ENCODE assay signal across 8 mouse cellular contexts in genomic region chr13:17584804-17585203, GRCm38 (mm10).
DNase-seq lines count a peak whose midpoint lies in the region; ATAC-seq lines count a peak whose summit lies in the region.

No protein-coding gene starts in this region.

- H3K4me2 ChIP-seq in limb, embryonic 11.5 days (ENCODE audit: low read depth, severe bottlenecking): no peak overlapping the region

- H3K27ac ChIP-seq in limb, embryonic 11.5 days (replicated peaks; ENCODE audit: low read depth, low read length): no peak overlapping the region
- no peak overlapping the region for H3K27ac ChIP-seq in limb, embryonic 10.5 days
- no peak overlapping the region for H3K27ac ChIP-seq in heart, embryonic 10.5 days

- no peaks in the 10 kb centered on the region for H3K9me3 ChIP-seq in limb, embryonic 11.5 days (ENCODE audit: control insufficient read depth, low read length)
- no peaks in the 10 kb centered on the region for H3K9me3 ChIP-seq in limb, embryonic 10.5 days (replicated peaks)
- no peaks in the 10 kb centered on the region for H3K9me3 ChIP-seq in heart, embryonic 10.5 days

- no peaks in the 10 kb centered on the region for H3K4me1 ChIP-seq in limb, embryonic 11.5 days (ENCODE audit: control insufficient read depth, insufficient read depth, low read length)
- no peaks in the 10 kb centered on the region for H3K4me1 ChIP-seq in limb, embryonic 10.5 days
- H3K4me1 ChIP-seq in heart, embryonic 10.5 days: no peaks in the 10 kb centered on the region

- H3K36me3 ChIP-seq in limb, embryonic 11.5 days (ENCODE audit: control insufficient read depth, insufficient read depth, low read length): no peaks in the 10 kb centered on the region
- no peaks in the 10 kb centered on the region for H3K36me3 ChIP-seq in limb, embryonic 10.5 days
- no peaks in the 10 kb centered on the region for H3K36me3 ChIP-seq in heart, embryonic 10.5 days

- no peak overlapping the region for H3K9ac ChIP-seq in limb, embryonic 11.5 days (ENCODE audit: low read length)

- H3K27me3 ChIP-seq in limb, embryonic 11.5 days (ENCODE audit: control insufficient read depth, insufficient read depth, low read length): no peaks in the 10 kb centered on the region
- no peaks in the 10 kb centered on the region for H3K27me3 ChIP-seq in limb, embryonic 10.5 days (ENCODE audit: low read depth, poor library complexity, severe bottlenecking)
- no peaks in the 10 kb centered on the region for H3K27me3 ChIP-seq in heart, embryonic 10.5 days (ENCODE audit: insufficient read depth, poor library complexity, severe bottlenecking)

- H3K4me3 ChIP-seq in limb, embryonic 11.5 days (ENCODE audit: low read depth, low read length): no peak overlapping the region
- H3K4me3 ChIP-seq in limb, embryonic 10.5 days: no peak overlapping the region
- H3K4me3 ChIP-seq in heart, embryonic 10.5 days: no peak overlapping the region

- DNase-seq in adrenal gland, postnatal 14 days: peak; percentile 17
- DNase-seq in adrenal gland, adult 2 months: no peak
- DNase-seq in limb, embryonic 11.5 days (ENCODE audit: low spot score): peak; percentile 43
- DNase-seq in limb, embryonic 10.5 days (ENCODE audit: low spot score): no peak
- DNase-seq in brain, adult 2 months (ENCODE audit: low read depth, low spot score): peak; percentile 61
- DNase-seq in induced T-regulatory cell, adult 2 months (ENCODE audit: low read depth): peak; percentile 4
- DNase-seq in retina, embryonic 14.5 days (ENCODE audit: low spot score): peak; percentile 63
- no peak for DNase-seq in heart, embryonic 10.5 days (ENCODE audit: low spot score)

- ATAC-seq in limb, embryonic 11.5 days (ENCODE audit: insufficient number of reproducible peaks, low FRiP score, low TSS enrichment, low read depth): no peak

Comparison
In these comparisons a context has a peak if more than half of its experiments do, and no peak if none do; other contexts are left out.
1. DNase-seq: peak in adrenal gland, postnatal 14 days (single experiment), limb, embryonic 11.5 days (single experiment), brain, adult 2 months (single experiment), induced T-regulatory cell, adult 2 months (single experiment) and retina, embryonic 14.5 days (single experiment); none in adrenal gland, adult 2 months (single experiment), limb, embryonic 10.5 days (single experiment) and heart, embryonic 10.5 days (single experiment).